9 mouse cellular contexts compared by ENCODE assay signal in genomic region chr16:97778353-97779025, GRCm38 (mm10). TPM values are rescaled to one million over a fixed set of nuclear protein-coding genes. Genes with fewer than 3 reads are reported as not detected.
DNase-seq lines count a peak whose midpoint lies in the region; ATAC-seq and TF ChIP-seq lines count a peak whose summit lies in the region.
"Had no signal": no experiment of that assay in that cellular context is flagged by ENCODE, and none has a peak within 500 bp of the region (broad histone marks: within the 10 kb centered on the region; RNA-seq: fewer than 3 reads in every experiment).

No protein-coding gene starts in this region.

- peak overlapping the region; percentile 29; the same call in 1 of the 2 replicates for H3K4me2 ChIP-seq in CH12.LX (ENCODE audit: insufficient read depth, low read depth, poor library complexity, severe bottlenecking)
- peak overlapping the region; percentile 47 for H3K4me2 ChIP-seq in heart, embryonic 14.5 days (ENCODE audit: low read length)
- peak overlapping the region; percentile 28; the same call in 1 of the 2 replicates for H3K4me2 ChIP-seq in liver, embryonic 13.5 days
- peak overlapping the region; percentile 34 for H3K4me2 ChIP-seq in stomach, embryonic 16.5 days (ENCODE audit: low read depth, low read length)

- WGBS in forebrain, embryonic 10.5 days = 30% methylated on average over 15 of the region's 15 CpGs
- 33% methylated on average over 15 of the region's 15 CpGs for WGBS in heart, embryonic 14.5 days
- whole genome bisulfite sequencing in liver, embryonic 13.5 days (ENCODE audit: insufficient replicate concordance) = 39% methylated on average over 15 of the region's 15 CpGs
- WGBS in stomach, embryonic 16.5 days = 23% methylated on average over 15 of the region's 15 CpGs

- no peak for TF ChIP-seq EP300 in CH12.LX (IDR thresholded peaks at IDR 0.05; ENCODE audit: low read length)

- no peak for ATAC-seq in heart, embryonic 14.5 days (ENCODE audit: insufficient number of reproducible peaks, insufficient read depth, low FRiP score, low read depth)
- peak; percentile 39; the same call in 1 of the 2 replicates for ATAC-seq in liver, embryonic 13.5 days (ENCODE audit: low read depth)
- ATAC-seq in stomach, embryonic 16.5 days (ENCODE audit: insufficient read depth, low FRiP score) = peak; percentile 91

- no peaks in the 10 kb centered on the region for H3K9me3 ChIP-seq in CH12.LX (replicated peaks; ENCODE audit: low read length)
- no peaks in the 10 kb centered on the region for H3K9me3 ChIP-seq in forebrain, embryonic 10.5 days
- H3K9me3 ChIP-seq in heart, embryonic 14.5 days (ENCODE audit: control insufficient read depth, low read length) = no peaks in the 10 kb centered on the region
- no peaks in the 10 kb centered on the region for H3K9me3 ChIP-seq in liver, embryonic 13.5 days (replicated peaks)
- 0 out of 2 replicates have a peak, but pooled peaks cover 3% of the 10 kb centered on the region for H3K9me3 ChIP-seq in stomach, embryonic 16.5 days (replicated peaks; ENCODE audit: control insufficient read depth, low read length)

- TF ChIP-seq CTCF in CH12.LX (conservative IDR thresholded peaks at IDR 0.05 in 1 of 2, IDR thresholded peaks at IDR 0.05 in 1 of 2; ENCODE audit: low read depth in 2 of 2, low read length in 2 of 2) = peak; percentile 89

- H3K27me3 ChIP-seq in CH12.LX (replicated peaks) = no peaks in the 10 kb centered on the region
- no peaks in the 10 kb centered on the region for H3K27me3 ChIP-seq in forebrain, embryonic 10.5 days (ENCODE audit: poor library complexity, severe bottlenecking)
- H3K27me3 ChIP-seq in heart, embryonic 14.5 days (ENCODE audit: control insufficient read depth, insufficient read depth, low read length) = no peaks in the 10 kb centered on the region
- no peaks in the 10 kb centered on the region for H3K27me3 ChIP-seq in liver, embryonic 13.5 days
- H3K27me3 ChIP-seq in stomach, embryonic 16.5 days (ENCODE audit: control insufficient read depth, insufficient read depth, low read length) = no peaks in the 10 kb centered on the region

- no peak for TF ChIP-seq POLR2A in CH12.LX (IDR thresholded peaks at IDR 0.05; ENCODE audit: low read depth, low read length)

- no peaks in the 10 kb centered on the region for H3K79me2 ChIP-seq in CH12.LX (replicated peaks; ENCODE audit: control insufficient read depth, extremely low read depth, insufficient read depth, poor library complexity, severe bottlenecking)

- peak; percentile 82 for TF ChIP-seq RAD21 in CH12.LX (IDR thresholded peaks at IDR 0.05; ENCODE audit: low read depth, low read length)

- H3K4me3 ChIP-seq in CH12.LX (replicated peaks in 1 of 3; ENCODE audit: low read depth in 2 of 3, low read length in 2 of 3, poor library complexity in 1 of 3) = no peak overlapping the region
- peak overlapping the region; percentile 26; the same call in 1 of the 2 replicates for H3K4me3 ChIP-seq in forebrain, embryonic 10.5 days
- H3K4me3 ChIP-seq in heart, embryonic 14.5 days (ENCODE audit: control insufficient read depth in 1 of 2, insufficient read depth in 1 of 2, low read depth in 1 of 2, low read length in 2 of 2) = no peak overlapping the region
- H3K4me3 ChIP-seq in liver, embryonic 13.5 days (replicated peaks) = no peak overlapping the region
- peak overlapping the region; percentile 15; the same call in 1 of the 2 replicates for H3K4me3 ChIP-seq in stomach, embryonic 16.5 days (replicated peaks; ENCODE audit: low read length)
- H3K4me3 ChIP-seq: erythroblast, embryonic 14.5 days had no signal

- H3K4me1 ChIP-seq in CH12.LX (ENCODE audit: control insufficient read depth in 1 of 2, insufficient read depth in 2 of 2) = peaks cover 2 to 3% of the 10 kb centered on the region in 2 experiments; a peak in 2 of 4 replicates
- H3K4me1 ChIP-seq in forebrain, embryonic 10.5 days = peaks cover 4% of the 10 kb centered on the region
- H3K4me1 ChIP-seq in heart, embryonic 14.5 days (ENCODE audit: control insufficient read depth in 2 of 2, insufficient read depth in 2 of 2, low read length in 2 of 2) = no peaks in the 10 kb centered on the region
- no peaks in the 10 kb centered on the region for H3K4me1 ChIP-seq in liver, embryonic 13.5 days (replicated peaks)
- no peaks in the 10 kb centered on the region for H3K4me1 ChIP-seq in stomach, embryonic 16.5 days (ENCODE audit: control insufficient read depth, insufficient read depth, low read length)

- DNase-seq in CH12.LX (ENCODE audit: extremely low read depth) = peak; percentile 78
- peak; percentile 30 for DNase-seq in c-Kit-positive CD71-positive TER-119-negative erythroid progenitor cells, embryonic 14.5 days (ENCODE audit: low read depth)
- peak; percentile 79 for DNase-seq in forebrain, embryonic 10.5 days (ENCODE audit: extremely low spot score, low spot score)
- peak; percentile 88 for DNase-seq in kidney, postnatal 10 days
- DNase-seq in liver, embryonic 13.5 days = peak; percentile 46
- DNase-seq in neural tube, embryonic 10.5 days (ENCODE audit: extremely low spot score, low spot score) = peak; percentile 76

- H3K36me3 ChIP-seq in CH12.LX (replicated peaks in 1 of 2; ENCODE audit: control insufficient read depth in 1 of 2, insufficient read depth in 1 of 2, low read length in 1 of 2) = no peaks in the 10 kb centered on the region
- H3K36me3 ChIP-seq in forebrain, embryonic 10.5 days (replicated peaks) = no peaks in the 10 kb centered on the region
- H3K36me3 ChIP-seq in heart, embryonic 14.5 days (ENCODE audit: control insufficient read depth, insufficient read depth, low read length) = no peaks in the 10 kb centered on the region
- no peaks in the 10 kb centered on the region for H3K36me3 ChIP-seq in liver, embryonic 13.5 days
- H3K36me3 ChIP-seq in stomach, embryonic 16.5 days (ENCODE audit: control insufficient read depth, insufficient read depth, low read length) = no peaks in the 10 kb centered on the region

- dilution Hi-C loops in CH12.LX (cut with MboI; ENCODE audit: extremely low pct_ligation_motif_present, extremely low pct_unique_long_range_greater_than_20kb, low sequenced_read_pairs) = no loop called here

- H3K27ac ChIP-seq in CH12.LX (ENCODE audit: insufficient read depth, low read depth) = no peak overlapping the region
- H3K27ac ChIP-seq in forebrain, embryonic 10.5 days = 0 out of 2 replicates have a peak overlapping the region, but pooled peaks have one; percentile 44
- H3K27ac ChIP-seq in heart, embryonic 14.5 days (replicated peaks in 1 of 2; ENCODE audit: control insufficient read depth in 1 of 2, insufficient read depth in 1 of 2, low read depth in 2 of 2, low read length in 2 of 2) = no peak overlapping the region
- H3K27ac ChIP-seq in liver, embryonic 13.5 days = no peak overlapping the region
- H3K27ac ChIP-seq in stomach, embryonic 16.5 days (ENCODE audit: low read length) = peak overlapping the region; percentile 39; the same call in 1 of the 2 replicates

- H3K9ac ChIP-seq in CH12.LX (ENCODE audit: insufficient read depth, low read depth) = no peak overlapping the region
- no peak overlapping the region for H3K9ac ChIP-seq in heart, embryonic 14.5 days (ENCODE audit: low read length)
- H3K9ac ChIP-seq in liver, embryonic 13.5 days = no peak overlapping the region
- H3K9ac ChIP-seq in stomach, embryonic 16.5 days (ENCODE audit: low read length) = no peak overlapping the region

- in situ Hi-C loops in CH12.LX (cut with MboI; ENCODE audit: low pct_ligation_motif_present, low pct_unique_long_range_greater_than_20kb, low sequenced_read_pairs) = no loop called here

TF ChIP-seq in CH12.LX, 34 proteins besides CTCF, POLR2A, EP300 and RAD21:
- no peak for TF ChIP-seq UBTF (IDR thresholded peaks at IDR 0.05; ENCODE audit: low read depth, low read length)
- no peak for TF ChIP-seq PAX5 (IDR thresholded peaks at IDR 0.05; ENCODE audit: low read length)
- TF ChIP-seq POLR2AphosphoS2 (IDR thresholded peaks at IDR 0.05; ENCODE audit: low read depth, low read length) = no peak
- no peak for TF ChIP-seq MAX (IDR thresholded peaks at IDR 0.05; ENCODE audit: low read length)
- peak; percentile 32; the same call in 1 of the 2 replicates for TF ChIP-seq ZC3H11A (IDR thresholded peaks at IDR 0.05; ENCODE audit: low read depth, low read length)
- TF ChIP-seq MYC (IDR thresholded peaks at IDR 0.05; ENCODE audit: low read depth, low read length) = no peak
- TF ChIP-seq CHD1 (IDR thresholded peaks at IDR 0.05; ENCODE audit: low read depth, low read length) = no peak
- TF ChIP-seq SMC3 (IDR thresholded peaks at IDR 0.05; ENCODE audit: low read depth, low read length) = peak; percentile 95
- TF ChIP-seq MEF2A (IDR thresholded peaks at IDR 0.05; ENCODE audit: borderline replicate concordance, low read depth, low read length) = no peak

RNA-seq across cellular contexts. Expression of gene Ripk4, which starts 14.9 kb away (rescaled TPM):
- total RNA-seq in CH12.LX (2012; rRNA removed) (0.04 TPM in 1 of 2 replicates, not detected in the other), CH12.LX (2014; rRNA removed) (0.05 and 0.09 TPM in 2 replicates)
- not detected in 2 replicates for polyA plus RNA-seq in CH12.LX (2012; ENCODE audit: insufficient read length, low read depth)
- 3.5 and 3.6 TPM in 2 replicates for polyA plus RNA-seq in forebrain, embryonic 10.5 days (2016; fragmentation: Nextera tagmentation; extraction: Ambion mirVana)
- 1.9 and 2.1 TPM in 2 replicates for polyA plus RNA-seq in heart, embryonic 14.5 days (2014; fragmentation: Nextera tagmentation; extraction: Ambion mirVana)
- 2.3 and 2.7 TPM in 2 replicates for polyA plus RNA-seq in liver, embryonic 13.5 days (2015; fragmentation: Nextera tagmentation; extraction: Ambion mirVana)
- 31.2 and 42.7 TPM in 2 replicates for polyA plus RNA-seq in stomach, embryonic 16.5 days (2015; fragmentation: Nextera tagmentation; extraction: Ambion mirVana)
- polyA plus RNA-seq: erythroblast, embryonic 14.5 days had no signal

Comparison
In these comparisons a context has a peak if more than half of its experiments do, and no peak if none do; other contexts are left out.
1. DNase-seq: peak in every context shown above with its lines; median percentile 88 in kidney, postnatal 10 days; 79 in forebrain, embryonic 10.5 days; 78 in CH12.LX; 76 in neural tube, embryonic 10.5 days; 46 in liver, embryonic 13.5 days; 30 in c-Kit-positive CD71-positive TER-119-negative erythroid progenitor cells, embryonic 14.5 days.
2. H3K27ac ChIP-seq: peak in forebrain, embryonic 10.5 days (single experiment) and stomach, embryonic 16.5 days (single experiment); none in CH12.LX (single experiment), heart, embryonic 14.5 days (0 of 2) and liver, embryonic 13.5 days (single experiment).
3. H3K4me3 ChIP-seq: peak in forebrain, embryonic 10.5 days (single experiment) and stomach, embryonic 16.5 days (single experiment); none in CH12.LX (0 of 3), heart, embryonic 14.5 days (0 of 2) and liver, embryonic 13.5 days (single experiment).
4. Peak in every context shown above with its lines, with median percentiles within 50 percentile points of each other: H3K4me2 ChIP-seq.